Mouse (Mus musculus): ENCODE data around the gene Il18r1. TPM values are rescaled to one million over a fixed set of nuclear protein-coding genes. Genes with fewer than 3 reads are reported as not detected.

The Il18r1 gene
- polyA plus RNA-seq, 1 experiment from 2014 or later: 0.55 TPM

DNA sequence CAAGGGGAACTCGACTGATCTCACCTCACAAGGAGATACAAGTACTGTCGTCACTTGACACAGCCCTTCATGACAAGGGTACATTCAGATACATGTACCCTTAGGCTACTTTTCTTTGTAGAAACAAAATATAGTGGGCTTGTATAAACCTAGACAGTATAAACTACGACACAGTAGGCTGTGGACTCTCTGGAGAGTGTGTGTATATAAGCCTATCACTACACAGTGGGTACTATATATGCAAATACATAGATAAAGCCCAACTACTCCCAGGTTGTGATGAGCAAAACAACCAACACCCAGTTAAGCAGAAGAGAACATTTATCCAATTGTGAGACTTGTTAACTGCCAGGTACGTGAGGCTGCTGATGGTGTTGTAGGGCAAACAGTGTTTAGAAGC is 81.3 kb downstream of the Il18r1 start:
- no peaks in the 10 kb centered on the region for H3K27me3 ChIP-seq
- H3K9me3 ChIP-seq (replicated peaks): no peaks in the 10 kb centered on the region
- H3K27ac ChIP-seq (replicated peaks): no peak overlapping the region
- H3K4me1 ChIP-seq: no peaks in the 10 kb centered on the region
- no peak overlapping the region for H3K9ac ChIP-seq
- no peaks in the 10 kb centered on the region for H3K36me3 ChIP-seq
- 71% methylated on average over 4 of the region's 4 CpGs for WGBS
- no peak overlapping the region for H3K4me2 ChIP-seq (replicated peaks)
- H3K4me3 ChIP-seq (replicated peaks): no peak overlapping the region
- no peak for ATAC-seq (ENCODE audit: insufficient number of reproducible peaks, low FRiP score, low TSS enrichment, low read depth)

GRCm38 (mm10) chr1:40547064-40547572 is 81.8 kb downstream of the Il18r1 start:
- Histone ChIP-seq H3K9ac (no peak overlapping the region), H3K36me3 (no peaks in the 10 kb centered on the region), H3K27ac (replicated peaks) (no peak overlapping the region), H3K4me3 (replicated peaks) (no peak overlapping the region), H3K4me2 (replicated peaks) (no peak overlapping the region), H3K9me3 (replicated peaks) (no peaks in the 10 kb centered on the region), H3K4me1 (no peaks in the 10 kb centered on the region), H3K27me3 (no peaks in the 10 kb centered on the region)
- no peak for ATAC-seq (ENCODE audit: insufficient number of reproducible peaks, low FRiP score, low TSS enrichment, low read depth)
- WGBS: 73% methylated on average over 11 of the region's 11 CpGs

GRCm38 (mm10) chr1:40547762-40548161 is 82.4 kb downstream of the Il18r1 start:
- 56% methylated on average over 10 of the region's 10 CpGs for WGBS
- H3K27me3 ChIP-seq: no peaks in the 10 kb centered on the region
- H3K4me3 ChIP-seq (replicated peaks): no peak overlapping the region
- no peak overlapping the region for H3K27ac ChIP-seq (replicated peaks)
- H3K4me1 ChIP-seq: no peaks in the 10 kb centered on the region
- H3K36me3 ChIP-seq: no peaks in the 10 kb centered on the region
- H3K9me3 ChIP-seq (replicated peaks): no peaks in the 10 kb centered on the region
- no peak for ATAC-seq (ENCODE audit: insufficient number of reproducible peaks, low FRiP score, low TSS enrichment, low read depth)
- H3K9ac ChIP-seq: no peak overlapping the region
- H3K4me2 ChIP-seq (replicated peaks): no peak overlapping the region

Other genes with a start within 250 kb of the Il18r1 start
- gene Il1r1, start 240.5 kb upstream of the Il18r1 start, polyA plus RNA-seq (2015; fragmentation: Nextera tagmentation; extraction: Ambion mirVana): 10.3 and 10.9 TPM in 2 replicates
- 14.1 and 15.5 TPM in 2 replicates for gene Il1rl2, start 140.9 kb upstream of the Il18r1 start, polyA plus RNA-seq (2015; fragmentation: Nextera tagmentation; extraction: Ambion mirVana)
- 4.5 and 5.6 TPM in 2 replicates for gene Il1rl1, start 36.0 kb upstream of the Il18r1 start, polyA plus RNA-seq (2015; fragmentation: Nextera tagmentation; extraction: Ambion mirVana)
- gene Il18rap, start 49.8 kb downstream of the Il18r1 start, polyA plus RNA-seq (2015; fragmentation: Nextera tagmentation; extraction: Ambion mirVana): 0.39 and 0.49 TPM in 2 replicates
- 0.20 TPM in 1 of 2 replicates, not detected in the other for gene Slc9a4, start 114.5 kb downstream of the Il18r1 start, polyA plus RNA-seq (2015; fragmentation: Nextera tagmentation; extraction: Ambion mirVana)
- 1.0 and 1.2 TPM in 2 replicates for gene Slc9a2, start 215.0 kb downstream of the Il18r1 start, polyA plus RNA-seq (2015; fragmentation: Nextera tagmentation; extraction: Ambion mirVana)